In genomic region chr17:56723419-56724161, GRCm38 (mm10) we compare ENCODE assay signal across 16 mouse cellular contexts. TPM values are rescaled to one million over a fixed set of nuclear protein-coding genes. Genes with fewer than 3 reads are reported as not detected.
DNase-seq lines count a peak whose midpoint lies in the region; ATAC-seq and TF ChIP-seq lines count a peak whose summit lies in the region.
"Had no signal": no experiment of that assay in that cellular context is flagged by ENCODE, and none has a peak within 500 bp of the region (broad histone marks: within the 10 kb centered on the region; RNA-seq: fewer than 3 reads in every experiment).

No protein-coding gene starts in this region.

- H3K27ac ChIP-seq in forebrain, embryonic 13.5 days: no peak overlapping the region
- no peak overlapping the region for H3K27ac ChIP-seq in forebrain, embryonic 14.5 days (ENCODE audit: low read depth, low read length)
- H3K27ac ChIP-seq in kidney, adult 2 months (ENCODE audit: insufficient read depth, low read depth, low read length): no peak overlapping the region
- no peak overlapping the region for H3K27ac ChIP-seq in kidney, embryonic 14.5 days (ENCODE audit: low read depth, low read length)
- no peak overlapping the region for H3K27ac ChIP-seq in ES-Bruce4 (ENCODE audit: insufficient read depth, low read length)
- H3K27ac ChIP-seq in limb, embryonic 10.5 days: peak overlapping the region; percentile 53; the same call in 1 of the 2 replicates
- H3K27ac ChIP-seq: neural tube, embryonic 12.5 days had no signal

- ATAC-seq in forebrain, embryonic 13.5 days: no peak
- ATAC-seq in forebrain, embryonic 14.5 days: no peak
- ATAC-seq in kidney, embryonic 14.5 days (ENCODE audit: low FRiP score, low TSS enrichment): no peak
- ATAC-seq: hindbrain, embryonic 16.5 days; midbrain, embryonic 16.5 days had no signal

- no peak for TF ChIP-seq EP300 in ES-Bruce4 (IDR thresholded peaks at IDR 0.05; ENCODE audit: insufficient read depth, low read depth, low read length)

- peaks cover 25% of the 10 kb centered on the region for H3K4me1 ChIP-seq in forebrain, embryonic 13.5 days
- H3K4me1 ChIP-seq in forebrain, embryonic 14.5 days (ENCODE audit: control insufficient read depth, insufficient read depth, low read length): peaks cover 6% of the 10 kb centered on the region
- H3K4me1 ChIP-seq in kidney, adult 2 months (ENCODE audit: control insufficient read depth, insufficient read depth, low read length): no peaks in the 10 kb centered on the region
- H3K4me1 ChIP-seq in kidney, embryonic 14.5 days (ENCODE audit: control insufficient read depth, insufficient read depth, low read length): peaks cover 33% of the 10 kb centered on the region
- H3K4me1 ChIP-seq in ES-Bruce4 (ENCODE audit: control insufficient read depth, insufficient read depth, low read length): peaks cover 4% of the 10 kb centered on the region
- H3K4me1 ChIP-seq in limb, embryonic 10.5 days: peaks cover 51% of the 10 kb centered on the region

- H3K36me3 ChIP-seq in forebrain, embryonic 13.5 days (ENCODE audit: poor library complexity, severe bottlenecking): peaks cover 44% of the 10 kb centered on the region
- H3K36me3 ChIP-seq in forebrain, embryonic 14.5 days (ENCODE audit: control insufficient read depth, insufficient read depth, low read length): peaks cover 34% of the 10 kb centered on the region
- H3K36me3 ChIP-seq in kidney, adult 2 months (ENCODE audit: control insufficient read depth, insufficient read depth, low read length): no peaks in the 10 kb centered on the region
- H3K36me3 ChIP-seq in kidney, embryonic 14.5 days (ENCODE audit: control insufficient read depth, insufficient read depth, low read length): peaks cover 31% of the 10 kb centered on the region
- H3K36me3 ChIP-seq in ES-Bruce4 (ENCODE audit: control insufficient read depth, insufficient read depth, low read length, poor library complexity, severe bottlenecking): peaks cover 2% of the 10 kb centered on the region; the same call in 1 of the 2 replicates
- peaks cover 63% of the 10 kb centered on the region for H3K36me3 ChIP-seq in limb, embryonic 10.5 days

- TF ChIP-seq POLR2A in kidney, adult 2 months (IDR thresholded peaks at IDR 0.05; ENCODE audit: low read depth, low read length): no peak
- TF ChIP-seq POLR2A in ES-Bruce4 (IDR thresholded peaks at IDR 0.05; ENCODE audit: insufficient read depth, low read length): no peak

- 0 out of 2 replicates have a peak overlapping the region, but pooled peaks have one; percentile 16 for H3K9ac ChIP-seq in forebrain, embryonic 13.5 days
- no peak overlapping the region for H3K9ac ChIP-seq in forebrain, embryonic 14.5 days (ENCODE audit: low read length)
- no peak overlapping the region for H3K9ac ChIP-seq in kidney, embryonic 14.5 days (ENCODE audit: low read depth, low read length)
- no peak overlapping the region for H3K9ac ChIP-seq in ES-Bruce4 (ENCODE audit: low read depth, poor library complexity, severe bottlenecking)
- H3K9ac ChIP-seq: heart, embryonic 12.5 days; neural tube, embryonic 12.5 days had no signal

- peak; percentile 27; the same call in 1 of the 2 replicates for TF ChIP-seq CTCF in kidney, adult 2 months (conservative IDR thresholded peaks at IDR 0.05; ENCODE audit: insufficient read depth, insufficient read length, low read depth, low read length)
- peak; percentile 41 for TF ChIP-seq CTCF in ES-Bruce4 (IDR thresholded peaks at IDR 0.05; ENCODE audit: low read depth, low read length)

- no peak overlapping the region for H3K4me2 ChIP-seq in forebrain, embryonic 13.5 days
- no peak overlapping the region for H3K4me2 ChIP-seq in forebrain, embryonic 14.5 days (ENCODE audit: low read length)
- no peak overlapping the region for H3K4me2 ChIP-seq in kidney, embryonic 14.5 days (replicated peaks; ENCODE audit: low read depth, low read length)
- H3K4me2 ChIP-seq: heart, embryonic 12.5 days; neural tube, embryonic 12.5 days had no signal

- no peak overlapping the region for H3K4me3 ChIP-seq in forebrain, embryonic 13.5 days
- H3K4me3 ChIP-seq in forebrain, embryonic 14.5 days (ENCODE audit: low read depth, low read length): no peak overlapping the region
- H3K4me3 ChIP-seq in kidney, adult 2 months (ENCODE audit: insufficient read depth, low read depth, low read length): no peak overlapping the region
- H3K4me3 ChIP-seq in kidney, embryonic 14.5 days (ENCODE audit: low read length): no peak overlapping the region
- H3K4me3 ChIP-seq in ES-Bruce4 (ENCODE audit: low read depth, low read length): no peak overlapping the region
- no peak overlapping the region for H3K4me3 ChIP-seq in limb, embryonic 10.5 days
- H3K4me3 ChIP-seq: heart, embryonic 12.5 days; neural tube, embryonic 12.5 days had no signal

- H3K9me3 ChIP-seq in forebrain, embryonic 13.5 days (replicated peaks): 0 out of 2 replicates have a peak, but pooled peaks cover 3% of the 10 kb centered on the region
- H3K9me3 ChIP-seq in forebrain, embryonic 14.5 days (replicated peaks; ENCODE audit: control insufficient read depth, low read length): no peaks in the 10 kb centered on the region
- no peaks in the 10 kb centered on the region for H3K9me3 ChIP-seq in kidney, embryonic 14.5 days (ENCODE audit: control insufficient read depth, low read length)
- H3K9me3 ChIP-seq in ES-Bruce4 (replicated peaks; ENCODE audit: control insufficient read depth, insufficient read depth, low read length, poor library complexity, severe bottlenecking): no peaks in the 10 kb centered on the region
- no peaks in the 10 kb centered on the region for H3K9me3 ChIP-seq in limb, embryonic 10.5 days (replicated peaks)

- no peak for DNase-seq in forebrain, embryonic 14.5 days (ENCODE audit: low spot score)
- DNase-seq in kidney, adult 2 months: peak; percentile 12
- no peak for DNase-seq in limb, embryonic 10.5 days (ENCODE audit: low spot score)
- no peak for DNase-seq in left cerebral cortex, adult 9 months (ENCODE audit: low spot score in 2 of 2)
- no peak for DNase-seq in gastrocnemius, postnatal 10 days
- DNase-seq: adrenal gland, postnatal 25 days; cerebellum, adult 9-11 months; embryo, embryonic 11 days; lung, adult 18-20 months had no signal

- H3K27me3 ChIP-seq in forebrain, embryonic 13.5 days: no peaks in the 10 kb centered on the region
- no peaks in the 10 kb centered on the region for H3K27me3 ChIP-seq in forebrain, embryonic 14.5 days (replicated peaks; ENCODE audit: control insufficient read depth, insufficient read depth, low read length)
- H3K27me3 ChIP-seq in kidney, adult 2 months (replicated peaks; ENCODE audit: control insufficient read depth, insufficient read depth, low read length): no peaks in the 10 kb centered on the region
- no peaks in the 10 kb centered on the region for H3K27me3 ChIP-seq in kidney, embryonic 14.5 days (ENCODE audit: control insufficient read depth, insufficient read depth, low read length)
- H3K27me3 ChIP-seq in ES-Bruce4 (ENCODE audit: control insufficient read depth, insufficient read depth, low read length, poor library complexity, severe bottlenecking): no peaks in the 10 kb centered on the region
- peaks cover 6% of the 10 kb centered on the region for H3K27me3 ChIP-seq in limb, embryonic 10.5 days (ENCODE audit: low read depth, poor library complexity, severe bottlenecking)
- H3K27me3 ChIP-seq: heart, embryonic 12.5 days; neural tube, embryonic 12.5 days had no signal

- WGBS in forebrain, embryonic 13.5 days: 85% methylated on average over 11 of the region's 11 CpGs
- WGBS in forebrain, embryonic 14.5 days: 86% methylated on average over 11 of the region's 11 CpGs
- WGBS in kidney, adult 2 months: 74% methylated on average over 11 of the region's 11 CpGs
- 78% methylated on average over 11 of the region's 11 CpGs for WGBS in kidney, embryonic 14.5 days
- 86% methylated on average over 11 of the region's 11 CpGs for WGBS in limb, embryonic 10.5 days

RNA-seq across cellular contexts. Expression of gene Vmac, which starts 5.8 kb away (rescaled TPM):
- polyA plus RNA-seq in forebrain, embryonic 13.5 days (2015; fragmentation: Nextera tagmentation; extraction: Ambion mirVana): 14.0 and 16.7 TPM in 2 replicates
- 18.6 and 24.6 TPM in 2 replicates for polyA plus RNA-seq in forebrain, embryonic 14.5 days (2014; fragmentation: Nextera tagmentation; extraction: Ambion mirVana)
- polyA plus RNA-seq in kidney, adult 2 months (2012; rRNA removed): 32.8 and 33.0 TPM in 2 replicates
- polyA plus RNA-seq in kidney, embryonic 14.5 days (2014; fragmentation: Nextera tagmentation; extraction: Ambion mirVana): 17.6 and 23.6 TPM in 2 replicates
- polyA plus RNA-seq in ES-Bruce4 (2011; ENCODE audit: insufficient read depth, insufficient read length, low read depth, missing spikeins): 23.2 and 24.2 TPM in 2 replicates
- polyA plus RNA-seq in limb, embryonic 10.5 days (2016; fragmentation: Nextera tagmentation; extraction: Ambion mirVana): 12.8 and 15.5 TPM in 2 replicates
- 1 to 10 TPM; 6.6 to 7.0 TPM for total RNA-seq in gastrocnemius, postnatal 10 days (2021)

RNA-seq across cellular contexts. Expression of gene Ndufa11, which starts 6.0 kb away (rescaled TPM):
- polyA plus RNA-seq in forebrain, embryonic 13.5 days (2015; fragmentation: Nextera tagmentation; extraction: Ambion mirVana): 433 and 459 TPM in 2 replicates
- polyA plus RNA-seq in forebrain, embryonic 14.5 days (2014; fragmentation: Nextera tagmentation; extraction: Ambion mirVana): 490 and 613 TPM in 2 replicates
- polyA plus RNA-seq in kidney, adult 2 months (2012; rRNA removed): 897 and 907 TPM in 2 replicates
- 447 and 572 TPM in 2 replicates for polyA plus RNA-seq in kidney, embryonic 14.5 days (2014; fragmentation: Nextera tagmentation; extraction: Ambion mirVana)
- polyA plus RNA-seq in ES-Bruce4 (2011; ENCODE audit: insufficient read depth, insufficient read length, low read depth, missing spikeins): 152 and 177 TPM in 2 replicates
- polyA plus RNA-seq in limb, embryonic 10.5 days (2016; fragmentation: Nextera tagmentation; extraction: Ambion mirVana): 425 and 437 TPM in 2 replicates
- 100 to 1,000 TPM; 377 to 422 TPM for total RNA-seq in gastrocnemius, postnatal 10 days (2021)

RNA-seq across cellular contexts. Expression of gene Nrtn, which starts 33.7 kb away (rescaled TPM):
- 1.7 TPM in 2 replicates for polyA plus RNA-seq in forebrain, embryonic 13.5 days (2015; fragmentation: Nextera tagmentation; extraction: Ambion mirVana)
- polyA plus RNA-seq in forebrain, embryonic 14.5 days (2014; fragmentation: Nextera tagmentation; extraction: Ambion mirVana): 0.94 and 1.7 TPM in 2 replicates
- 19.2 and 27.1 TPM in 2 replicates for polyA plus RNA-seq in kidney, adult 2 months (2012; rRNA removed)
- 9.5 and 12.9 TPM in 2 replicates for polyA plus RNA-seq in kidney, embryonic 14.5 days (2014; fragmentation: Nextera tagmentation; extraction: Ambion mirVana)
- polyA plus RNA-seq in ES-Bruce4 (2011; ENCODE audit: insufficient read depth, insufficient read length, low read depth, missing spikeins): 8.1 and 10.8 TPM in 2 replicates
- 10.8 and 12.7 TPM in 2 replicates for polyA plus RNA-seq in limb, embryonic 10.5 days (2016; fragmentation: Nextera tagmentation; extraction: Ambion mirVana)
- total RNA-seq in gastrocnemius, postnatal 10 days (2021): 1 to 10 TPM in 1 of 2 experiments, under 1 TPM in 1; 0.95 to 1.4 TPM

RNA-seq across cellular contexts. Expression of gene Dus3l, which starts 41.0 kb away (rescaled TPM):
- 50.0 and 56.9 TPM in 2 replicates for polyA plus RNA-seq in forebrain, embryonic 13.5 days (2015; fragmentation: Nextera tagmentation; extraction: Ambion mirVana)
- polyA plus RNA-seq in forebrain, embryonic 14.5 days (2014; fragmentation: Nextera tagmentation; extraction: Ambion mirVana): 48.2 and 57.3 TPM in 2 replicates
- polyA plus RNA-seq in kidney, adult 2 months (2012; rRNA removed): 43.6 and 55.2 TPM in 2 replicates
- 37.8 and 48.0 TPM in 2 replicates for polyA plus RNA-seq in kidney, embryonic 14.5 days (2014; fragmentation: Nextera tagmentation; extraction: Ambion mirVana)
- polyA plus RNA-seq in ES-Bruce4 (2011; ENCODE audit: insufficient read depth, insufficient read length, low read depth, missing spikeins): 18.4 and 18.9 TPM in 2 replicates
- polyA plus RNA-seq in limb, embryonic 10.5 days (2016; fragmentation: Nextera tagmentation; extraction: Ambion mirVana): 46.0 and 50.3 TPM in 2 replicates
- total RNA-seq in gastrocnemius, postnatal 10 days (2021): 10 to 100 TPM; 17.3 to 21.1 TPM

RNA-seq across cellular contexts. Expression of gene Prr22, which starts 46.5 kb away (rescaled TPM):
- 1.2 and 1.3 TPM in 2 replicates for polyA plus RNA-seq in forebrain, embryonic 13.5 days (2015; fragmentation: Nextera tagmentation; extraction: Ambion mirVana)
- polyA plus RNA-seq in forebrain, embryonic 14.5 days (2014; fragmentation: Nextera tagmentation; extraction: Ambion mirVana): 0.42 and 0.52 TPM in 2 replicates
- polyA plus RNA-seq in kidney, adult 2 months (2012; rRNA removed): 1.9 and 2.3 TPM in 2 replicates
- 1.7 and 2.3 TPM in 2 replicates for polyA plus RNA-seq in kidney, embryonic 14.5 days (2014; fragmentation: Nextera tagmentation; extraction: Ambion mirVana)
- polyA plus RNA-seq in ES-Bruce4 (2011; ENCODE audit: insufficient read depth, insufficient read length, low read depth, missing spikeins): not detected in 2 replicates
- 1.5 and 2.2 TPM in 2 replicates for polyA plus RNA-seq in limb, embryonic 10.5 days (2016; fragmentation: Nextera tagmentation; extraction: Ambion mirVana)
- total RNA-seq in gastrocnemius, postnatal 10 days (2021): under 1 TPM; 0.19 to 0.20 TPM
